Mouse (Mus musculus) megakaryocyte, embryonic 14.5 days (primary cell): ENCODE measurements around the gene Clmp. TPM values are rescaled to one million over a fixed set of nuclear protein-coding genes. Genes with fewer than 3 reads are reported as not detected.

Experiments used
- H3K27me3 ChIP-seq: replicated peaks from 2 replicates; pipeline ENCODE3; 2012; ENCODE audit warnings: inconsistent platforms
- H3K36me3 ChIP-seq: replicated peaks from 2 replicates; pipeline ENCODE3; 2012; ENCODE audit warnings: low read length, inconsistent platforms, mixed read lengths
- H3K4me1 ChIP-seq: 2 replicates; pipeline ENCODE4 v1.6.1; 2012; ENCODE audit warnings: inconsistent platforms
- H3K4me3 ChIP-seq: replicated peaks from 2 replicates; pipeline ENCODE3; 2012; ENCODE audit warnings: moderate library complexity, mild to moderate bottlenecking, inconsistent platforms
- H3K9me3 ChIP-seq: 2 replicates; pipeline ENCODE4 v1.6.1; 2012; ENCODE audit warnings: inconsistent platforms
- FLI1 ChIP-seq: IDR thresholded peaks from 2 replicates; pipeline ENCODE4 v1.6.1; 2012; ENCODE audit warnings: low read length, inconsistent platforms, mixed read lengths
- GATA1 ChIP-seq: IDR thresholded peaks from 3 replicates; pipeline ENCODE4 v1.6.1; 2012; ENCODE audit warnings: mixed read lengths, low read length, inconsistent platforms, borderline replicate concordance
- polyA plus RNA-seq: library from polyadenylated mRNA; stranded (reverse); fragments of >175 nt; gene quantifications from 2 replicates; pipeline ENCODE4 v1.2.3, GENCODE M21; 2012; ENCODE audit warnings: low replicate concordance; ENCODE audit not compliant: insufficient read depth

Clmp gene
- polyA plus RNA-seq, 1 experiment, result 1.1 TPM

DNA sequence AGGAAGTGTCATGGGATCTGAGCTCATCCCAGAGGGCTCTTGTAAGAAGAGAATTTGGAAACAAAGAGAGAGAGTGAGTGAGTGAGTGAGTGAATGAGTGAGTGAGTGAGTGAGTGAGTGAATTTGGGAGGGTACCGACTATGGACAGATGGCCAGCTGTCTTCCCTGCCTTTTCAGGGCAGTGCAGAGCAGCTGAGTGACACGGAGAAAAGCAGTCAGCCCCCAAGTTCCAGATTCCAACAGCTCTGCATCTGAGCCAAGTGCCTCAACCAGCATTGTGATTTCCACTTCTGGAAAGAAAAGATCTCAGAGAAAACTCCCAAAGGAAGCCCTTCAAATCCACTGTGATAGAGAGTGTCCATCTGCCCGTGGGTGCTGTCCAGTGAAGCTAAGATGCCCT lies 23.8 kb downstream of the Clmp start:
- peaks cover 28% of the 10 kb centered on the region for H3K27me3 ChIP-seq
- no peaks in the 10 kb centered on the region for H3K9me3 ChIP-seq
- no peaks in the 10 kb centered on the region for H3K4me1 ChIP-seq
- H3K36me3 ChIP-seq, result no peaks in the 10 kb centered on the region
- no peak for TF ChIP-seq FLI1
- no peak for TF ChIP-seq GATA1
- H3K4me3 ChIP-seq, result no peak overlapping the region

DNA sequence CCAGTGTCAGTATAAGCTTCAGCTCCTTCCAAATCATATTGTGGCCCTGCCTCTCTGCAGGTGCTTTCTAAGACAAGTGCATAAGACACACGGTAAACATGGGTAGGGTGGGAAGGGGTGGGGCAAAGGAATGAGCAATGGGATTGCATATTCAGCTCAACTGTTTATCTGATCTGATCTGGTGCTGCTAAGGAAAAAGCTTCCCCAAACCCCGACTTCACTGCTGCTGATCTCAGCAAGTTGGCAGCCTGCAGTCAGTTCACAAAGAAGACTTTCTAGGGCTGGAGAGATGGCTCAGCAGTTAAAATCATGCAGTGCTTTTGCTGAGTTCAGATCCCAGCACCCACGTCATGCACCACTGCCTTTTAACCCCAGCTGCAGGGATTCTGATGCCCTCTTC lies 24.2 kb downstream of the Clmp start:
- Histone ChIP-seq H3K4me3 (no peak overlapping the region), H3K9me3 (no peaks in the 10 kb centered on the region), H3K36me3 (no peaks in the 10 kb centered on the region), H3K4me1 (no peaks in the 10 kb centered on the region), H3K27me3 (peaks cover 28% of the 10 kb centered on the region)
- no peak for TF ChIP-seq GATA1
- no peak for TF ChIP-seq FLI1

GRCm38 (mm10) chr9:40711654-40712053 lies 25.9 kb downstream of the Clmp start:
- H3K36me3 ChIP-seq, result no peaks in the 10 kb centered on the region
- peaks cover 31% of the 10 kb centered on the region for H3K27me3 ChIP-seq
- H3K4me1 ChIP-seq, result no peaks in the 10 kb centered on the region
- no peak overlapping the region for H3K4me3 ChIP-seq
- no peak for TF ChIP-seq GATA1
- TF ChIP-seq FLI1, result no peak
- H3K9me3 ChIP-seq, result no peaks in the 10 kb centered on the region

- Histone ChIP-seq H3K4me1 (no peaks in the 10 kb centered on the region), H3K36me3 (no peaks in the 10 kb centered on the region), H3K9me3 (no peaks in the 10 kb centered on the region), H3K27me3 (peaks cover 21% of the 10 kb centered on the region), H3K4me3 (no peak overlapping the region)
- TF ChIP-seq FLI1, result no peak
Observed at GRCm38 (mm10) chr9:40717182-40717874, 31.6 kb downstream of the Clmp start.

- Histone ChIP-seq H3K36me3 (no peaks in the 10 kb centered on the region), H3K9me3 (no peaks in the 10 kb centered on the region), H3K27me3 (peaks cover 22% of the 10 kb centered on the region), H3K4me3 (no peak overlapping the region), H3K4me1 (no peaks in the 10 kb centered on the region)
- TF ChIP-seq FLI1, result no peak
- TF ChIP-seq GATA1, result no peak
Observed at GRCm38 (mm10) chr9:40717875-40718185, 32.1 kb downstream of the Clmp start.

- Histone ChIP-seq H3K27me3 (peaks cover 26% of the 10 kb centered on the region), H3K4me1 (no peaks in the 10 kb centered on the region), H3K9me3 (no peaks in the 10 kb centered on the region), H3K36me3 (no peaks in the 10 kb centered on the region), H3K4me3 (no peak overlapping the region)
- TF ChIP-seq GATA1 (no peak), FLI1 (no peak)
Observed at GRCm38 (mm10) chr9:40720881-40721280, 35.1 kb downstream of the Clmp start.

- TF ChIP-seq FLI1, result no peak
- no peak for TF ChIP-seq GATA1
- Histone ChIP-seq H3K4me1 (no peaks in the 10 kb centered on the region), H3K27me3 (peaks cover 19% of the 10 kb centered on the region), H3K4me3 (no peak overlapping the region), H3K9me3 (no peaks in the 10 kb centered on the region), H3K36me3 (no peaks in the 10 kb centered on the region)
Observed at GRCm38 (mm10) chr9:40723311-40723772, 37.6 kb downstream of the Clmp start.

DNA sequence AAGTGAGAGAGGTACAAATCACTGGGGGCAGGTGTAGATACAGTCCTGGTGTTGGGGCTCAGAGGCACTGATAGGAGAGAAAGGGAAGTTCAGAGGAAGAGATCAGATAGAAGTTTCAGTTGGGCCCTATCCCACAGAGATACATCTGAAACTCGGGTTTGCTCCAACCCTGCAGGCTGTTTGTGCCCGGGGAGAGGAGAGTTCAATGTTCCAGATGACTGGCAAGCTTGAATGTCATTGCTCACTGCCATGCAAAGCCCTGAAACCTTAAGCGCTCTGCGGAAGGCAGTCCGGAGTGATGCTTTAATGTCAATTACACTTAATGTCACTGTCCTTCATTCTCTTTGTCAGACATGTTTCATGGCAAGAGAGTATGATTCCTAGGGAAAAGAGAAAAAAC lies 39.2 kb downstream of the Clmp start:
- no peak overlapping the region for H3K4me3 ChIP-seq
- H3K4me1 ChIP-seq, result no peaks in the 10 kb centered on the region
- H3K36me3 ChIP-seq, result no peaks in the 10 kb centered on the region
- peaks cover 21% of the 10 kb centered on the region for H3K27me3 ChIP-seq
- no peaks in the 10 kb centered on the region for H3K9me3 ChIP-seq
- no peak for TF ChIP-seq FLI1
- no peak for TF ChIP-seq GATA1

DNA sequence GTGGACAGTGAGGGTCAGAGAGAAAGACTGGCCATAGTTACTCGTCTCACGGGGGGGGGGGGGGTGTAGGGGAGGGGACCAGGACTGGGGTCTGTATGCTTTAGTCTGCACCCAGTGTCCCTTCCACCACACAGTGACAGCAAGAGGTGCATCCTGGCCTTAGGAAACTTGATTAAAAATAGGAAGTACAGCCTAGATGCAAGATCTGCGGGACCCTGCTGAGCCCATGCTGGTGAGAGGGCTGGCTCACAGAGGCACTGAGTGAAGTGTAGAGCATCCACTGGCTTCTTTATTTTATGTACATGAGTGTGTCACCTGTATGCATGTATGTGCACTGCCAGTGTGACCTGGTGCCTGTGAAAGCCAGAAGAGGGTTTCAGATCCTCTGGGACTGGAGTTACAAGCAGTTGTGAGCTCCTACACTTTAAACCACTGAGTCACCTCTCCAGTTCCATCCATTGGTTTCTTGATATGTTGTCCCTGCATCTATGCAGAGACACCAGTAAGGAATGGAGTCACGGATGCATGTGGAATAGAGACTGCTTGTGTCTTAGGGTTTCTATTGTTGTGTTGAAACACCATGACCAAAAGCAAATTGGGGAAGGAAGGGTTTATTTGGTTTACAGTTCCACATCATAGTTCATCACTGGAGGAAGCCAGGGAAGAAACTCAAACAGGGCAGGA lies 41.5 kb downstream of the Clmp start:
- H3K27me3 ChIP-seq, result peaks cover 34% of the 10 kb centered on the region
- TF ChIP-seq GATA1 (no peak), FLI1 (no peak)
- no peak overlapping the region for H3K4me3 ChIP-seq
- H3K9me3 ChIP-seq, result no peaks in the 10 kb centered on the region
- H3K36me3 ChIP-seq, result no peaks in the 10 kb centered on the region
- H3K4me1 ChIP-seq, result peaks cover 8% of the 10 kb centered on the region; the same call in 1 of the 2 replicates

DNA sequence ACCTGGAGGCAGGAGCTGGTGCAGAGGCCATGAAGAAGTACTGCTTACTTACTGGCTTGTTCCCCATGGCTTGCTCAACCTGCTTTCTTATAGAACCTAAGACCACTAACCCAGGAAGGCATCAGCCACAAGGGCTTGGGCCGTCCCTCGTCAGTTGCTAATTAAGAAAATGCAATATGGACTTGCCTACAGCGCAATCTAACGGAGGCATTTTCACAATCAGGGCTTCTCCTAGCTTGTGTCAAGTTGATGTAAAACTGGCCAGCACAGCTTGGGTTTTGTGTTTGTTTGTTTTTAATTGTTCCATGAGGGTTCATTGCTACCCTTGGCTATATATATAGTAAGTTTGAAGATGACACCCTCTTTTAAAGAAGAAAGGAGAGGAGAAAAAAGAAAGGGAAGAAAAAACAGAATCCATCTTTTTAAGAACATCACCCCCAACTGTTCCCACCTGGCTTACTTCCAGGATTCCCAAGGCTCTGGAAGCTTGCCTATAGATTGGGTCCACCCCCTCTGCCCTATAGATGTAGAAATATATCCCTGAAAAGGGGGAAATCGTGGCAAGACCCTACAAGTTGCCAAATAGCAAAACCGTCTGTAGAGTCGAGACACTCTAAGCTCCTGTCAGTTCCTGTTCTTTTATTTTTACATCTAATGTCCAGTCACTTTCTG lies 42.2 kb downstream of the Clmp start:
- Histone ChIP-seq H3K9me3 (no peaks in the 10 kb centered on the region), H3K4me3 (no peak overlapping the region), H3K36me3 (no peaks in the 10 kb centered on the region), H3K4me1 (peaks cover 8% of the 10 kb centered on the region; the same call in 1 of the 2 replicates), H3K27me3 (peaks cover 31% of the 10 kb centered on the region)
- TF ChIP-seq FLI1 (no peak), GATA1 (no peak)
